ENCODE assay signal across 1 mouse cellular context in the genomic region with DNA sequence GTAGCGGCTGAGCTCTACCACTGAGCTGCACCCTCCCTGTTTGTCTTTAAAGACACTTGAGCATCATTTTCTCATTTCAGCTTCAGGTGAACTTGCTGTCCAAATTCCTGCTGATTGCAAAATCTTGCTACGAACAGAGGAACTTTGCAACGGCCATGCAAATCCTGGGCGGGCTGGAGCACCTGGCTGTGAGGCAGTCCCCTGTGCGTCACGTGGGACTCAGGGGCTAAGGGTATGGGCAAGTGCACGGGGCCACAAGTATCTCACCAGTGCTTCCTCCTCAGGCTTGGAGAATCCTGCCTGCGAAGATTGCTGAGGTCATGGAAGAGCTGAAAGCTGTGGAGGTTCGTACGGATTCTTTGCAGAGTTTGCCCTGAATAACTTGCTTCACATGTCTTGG.
TF ChIP-seq lines count a peak whose summit lies in the region.

No protein-coding gene starts in this region.

TF ChIP-seq in CH12.LX, 34 proteins besides CTCF, POLR2A, EP300 and RAD21 (continued from another document):
- TF ChIP-seq GABPA (IDR thresholded peaks at IDR 0.05; ENCODE audit: insufficient replicate concordance, low read depth, low read length) = no peak
- peak; percentile 90 for TF ChIP-seq MAX (IDR thresholded peaks at IDR 0.05; ENCODE audit: low read length)
- TF ChIP-seq MAZ (IDR thresholded peaks at IDR 0.05; ENCODE audit: low read depth, low read length) = no peak
- no peak for TF ChIP-seq JUND (conservative IDR thresholded peaks at IDR 0.05; ENCODE audit: low read depth, low read length)
- TF ChIP-seq CHD2 (IDR thresholded peaks at IDR 0.05; ENCODE audit: low read length) = no peak
- no peak for TF ChIP-seq NRF1 (IDR thresholded peaks at IDR 0.05; ENCODE audit: low read depth, low read length)
- no peak for TF ChIP-seq E2F4 (IDR thresholded peaks at IDR 0.05; ENCODE audit: insufficient replicate concordance, low read depth, low read length)
- TF ChIP-seq ZC3H11A (IDR thresholded peaks at IDR 0.05; ENCODE audit: low read depth, low read length) = no peak
- TF ChIP-seq ETS1 (conservative IDR thresholded peaks at IDR 0.05; ENCODE audit: low read depth, low read length) = peak; percentile 50
- TF ChIP-seq HCFC1 (IDR thresholded peaks at IDR 0.05; ENCODE audit: low read depth, low read length) = no peak
- TF ChIP-seq CHD1 (IDR thresholded peaks at IDR 0.05; ENCODE audit: low read depth, low read length) = no peak
- TF ChIP-seq BHLHE40 (IDR thresholded peaks at IDR 0.05; ENCODE audit: low read depth, low read length) = peak; percentile 84
- no peak for TF ChIP-seq ELF1 (IDR thresholded peaks at IDR 0.05; ENCODE audit: low read depth, low read length)
- no peak for TF ChIP-seq MYC (IDR thresholded peaks at IDR 0.05; ENCODE audit: low read depth, low read length)
- no peak for TF ChIP-seq TBP (conservative IDR thresholded peaks at IDR 0.05; ENCODE audit: low read depth, low read length)
- TF ChIP-seq NELFE (IDR thresholded peaks at IDR 0.05; ENCODE audit: low read depth, low read length) = no peak
- TF ChIP-seq JUN (IDR thresholded peaks at IDR 0.05; ENCODE audit: insufficient read depth, low read depth, low read length) = no peak
- TF ChIP-seq USF1 (IDR thresholded peaks at IDR 0.05; ENCODE audit: low read depth, low read length) = peak; percentile 87
- no peak for TF ChIP-seq MXI1 (IDR thresholded peaks at IDR 0.05; ENCODE audit: low read depth, low read length)
- TF ChIP-seq RCOR1 (conservative IDR thresholded peaks at IDR 0.05; ENCODE audit: low read depth, low read length) = no peak
- no peak for TF ChIP-seq IRF4 (IDR thresholded peaks at IDR 0.05; ENCODE audit: low read depth, low read length)
- no peak for TF ChIP-seq ZKSCAN1 (IDR thresholded peaks at IDR 0.05; ENCODE audit: borderline replicate concordance, low read depth, low read length)
TF ChIP-seq in CH12.LX: peak in this region for 6.
